Mouse (Mus musculus) megakaryocyte progenitor cell, adult 5-6 weeks (primary cell): ENCODE measurements around the gene Pigq. TPM values are rescaled to one million over a fixed set of nuclear protein-coding genes. Genes with fewer than 3 reads are reported as not detected.
A peak's percentile ranks its signal among the peaks of the same experiment; 100 is the strongest.

Source experiments
- ATAC-seq: replicated peaks from 2 replicates; pipeline ENCODE4 v1.8.0; 2016; ENCODE audit warnings: mild to moderate bottlenecking, moderate TSS enrichment, inconsistent platforms; ENCODE audit not compliant: poor library complexity
- total RNA-seq, 2 experiments: library from RNA; stranded (forward) in 1 of 2; stranded (reverse) in 1 of 2; fragments of 157-497, 149-512 nt in 1 of 2; fragments of 200-1000 nt in 1 of 2; gene quantifications; 2 replicates each; pipeline versions ENCODE4 v1.2.3 to v1.2.4; 2015 to 2017

Pigq gene
- total RNA-seq, 2 experiments from 2014 or later, result 41.6 to 56.3 TPM

- peak; percentile 76 for ATAC-seq
Observed at GRCm38 (mm10) chr17:25885636-25886035, 59.1 kb downstream of the Pigq start.

DNA sequence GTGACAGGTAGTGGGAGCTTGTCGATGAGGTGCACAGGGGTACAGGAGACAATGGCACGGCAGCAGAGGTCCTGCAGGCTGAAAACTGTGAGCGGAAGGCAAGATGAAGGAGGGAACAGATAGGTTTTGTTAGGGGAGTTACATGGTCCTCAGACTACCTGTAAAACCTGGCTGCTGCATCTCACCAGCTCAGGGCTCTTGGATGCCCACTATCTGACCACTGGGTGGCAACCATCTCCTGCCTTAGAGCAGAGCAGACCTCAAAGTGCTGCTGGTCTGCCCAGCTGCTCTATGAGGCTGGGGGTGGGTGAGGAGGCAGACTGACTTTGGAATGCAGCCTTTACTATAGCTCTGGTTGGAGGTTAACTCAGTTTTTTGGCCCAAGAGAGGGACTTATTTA lies 60.9 kb downstream of the Pigq start:
- no peak for ATAC-seq

DNA sequence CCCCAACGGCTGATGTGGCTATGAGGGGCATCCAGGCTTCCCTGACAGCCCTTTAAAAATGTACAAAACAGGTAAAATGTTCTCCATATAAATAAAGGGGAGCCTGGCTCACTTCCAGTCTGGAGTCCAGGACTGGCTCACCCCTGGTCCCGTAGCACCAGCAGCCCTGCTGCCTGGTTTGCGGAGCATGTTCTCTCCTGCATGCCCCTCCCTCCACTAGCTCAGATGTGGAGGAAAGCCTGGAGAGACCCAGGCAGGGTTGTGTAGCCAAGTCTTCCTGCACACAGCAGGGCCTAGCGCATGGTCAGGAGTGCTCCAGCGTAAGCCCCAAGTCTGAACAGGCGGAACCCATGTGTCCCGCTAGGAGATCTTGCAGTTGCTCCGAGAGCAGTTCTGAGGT lies 61.5 kb downstream of the Pigq start:
- no peak for ATAC-seq

- ATAC-seq, result peak; percentile 49
Observed at GRCm38 (mm10) chr17:25882306-25882705, 62.4 kb downstream of the Pigq start.

DNA sequence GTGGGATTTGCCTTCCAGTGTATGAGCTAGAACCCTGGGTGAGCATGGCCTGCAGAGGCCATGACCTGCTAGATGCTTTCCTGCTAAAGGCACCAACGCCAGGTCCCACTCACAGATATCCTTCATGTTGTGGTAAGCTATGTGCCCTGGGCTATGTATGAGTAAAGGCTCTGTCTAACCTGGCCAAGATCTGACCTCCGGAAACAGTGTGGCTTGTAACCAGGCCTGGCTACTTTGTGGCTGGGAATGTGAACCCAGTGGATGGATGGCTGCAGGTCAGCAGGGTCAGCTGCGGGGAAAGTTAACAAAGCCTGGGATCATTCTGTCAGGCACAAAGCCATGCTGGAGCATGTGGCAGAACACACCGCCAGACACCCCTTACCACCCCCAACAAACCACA lies 63.0 kb downstream of the Pigq start:
- ATAC-seq, result no peak

DNA sequence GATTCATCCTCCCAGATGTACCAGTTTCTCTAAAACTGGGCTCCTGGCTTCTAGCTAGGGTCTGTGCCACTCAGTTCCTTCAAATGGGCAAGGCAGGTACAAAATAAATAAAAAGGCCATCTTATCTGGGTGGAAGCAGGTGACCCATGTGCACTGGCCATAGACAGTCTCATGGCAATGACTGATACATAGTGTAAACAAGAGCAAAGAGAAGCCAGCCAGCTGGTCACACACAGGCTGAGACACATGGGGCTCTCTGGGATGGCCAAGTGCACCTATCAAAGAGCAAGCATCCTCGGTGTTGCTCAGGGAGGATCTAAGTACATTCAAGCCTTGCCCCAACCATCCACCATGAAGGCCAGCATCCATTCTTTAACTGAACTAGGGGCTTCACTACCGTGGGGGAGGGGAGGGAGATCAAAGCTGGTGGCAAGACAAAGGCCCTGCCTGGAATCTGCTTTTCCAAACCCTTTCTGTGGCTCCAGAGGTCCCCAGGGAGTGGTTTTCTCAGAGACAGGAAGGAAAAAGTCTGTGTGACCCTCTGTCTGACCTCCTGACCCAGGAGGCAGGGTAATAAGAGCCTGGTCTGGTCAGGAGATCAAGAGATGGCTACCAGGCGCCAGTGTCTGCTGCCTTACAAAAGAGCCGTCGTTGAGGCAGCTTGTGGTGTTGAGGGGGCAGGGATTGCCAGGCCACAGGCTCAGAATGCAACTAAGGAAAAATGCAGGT lies 63.7 kb downstream of the Pigq start:
- ATAC-seq, result no peak

DNA sequence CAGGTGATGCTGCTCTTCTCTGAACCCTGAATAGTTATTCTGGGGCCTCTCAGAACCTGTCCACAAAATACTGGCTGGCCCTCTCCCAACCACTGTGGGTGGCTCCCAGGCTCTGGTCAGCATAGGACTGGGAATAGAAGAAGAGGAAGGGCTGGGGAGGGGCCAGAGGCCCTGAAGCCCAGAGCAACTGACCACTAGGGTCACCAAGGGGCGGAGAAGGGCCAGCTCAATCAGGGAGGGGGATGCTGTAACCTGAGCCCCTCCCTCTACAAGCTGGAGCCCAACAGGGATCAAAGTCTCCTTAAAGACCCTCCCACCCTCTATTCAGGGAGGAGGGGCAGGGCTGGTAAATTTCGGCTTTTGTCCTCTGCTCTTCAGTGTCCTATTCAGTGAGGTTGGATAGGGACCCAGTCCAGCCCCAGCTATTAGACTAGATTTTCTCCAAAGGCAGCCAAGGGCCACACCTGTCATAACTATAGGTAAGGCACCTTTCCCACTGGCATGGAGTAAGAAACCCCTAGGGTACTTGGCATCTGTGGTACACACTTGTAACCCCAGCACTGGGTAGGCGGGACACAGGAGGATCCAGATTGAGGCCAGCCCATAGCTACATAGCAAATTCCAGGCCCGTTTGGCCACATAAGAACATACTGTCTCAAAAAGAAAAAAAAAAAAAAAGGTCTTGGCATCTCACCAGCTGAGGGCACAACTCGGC lies 64.4 kb downstream of the Pigq start, which contains the start of gene Wfikkn1:
Gene Wfikkn1, minus strand, starts transcription at position 663 of the 715 bp plus-strand sequence.
- no peak for ATAC-seq

DNA sequence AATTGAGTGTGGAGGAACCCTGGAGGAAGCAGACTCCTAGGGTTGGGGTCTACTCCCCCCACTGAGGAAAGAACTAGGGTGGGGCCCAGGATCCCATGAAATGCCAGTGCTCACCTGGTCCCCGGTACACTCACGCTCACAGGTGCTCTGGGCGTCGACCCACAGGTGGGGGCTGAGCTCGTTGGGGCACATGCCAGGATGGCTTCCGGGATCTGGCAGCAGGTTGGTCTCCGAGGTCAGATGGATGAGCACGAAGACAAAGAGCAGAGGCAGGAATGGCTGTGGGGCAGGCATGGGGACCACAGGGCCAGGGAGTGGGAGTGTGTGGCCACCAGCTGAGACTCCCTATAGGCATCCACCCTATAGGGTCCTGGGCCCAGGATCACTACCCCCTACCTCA lies 65.0 kb downstream of the Pigq start:
- ATAC-seq, result no peak

- ATAC-seq, result no peak
Observed at GRCm38 (mm10) chr17:25879261-25879660, 65.5 kb downstream of the Pigq start.

DNA sequence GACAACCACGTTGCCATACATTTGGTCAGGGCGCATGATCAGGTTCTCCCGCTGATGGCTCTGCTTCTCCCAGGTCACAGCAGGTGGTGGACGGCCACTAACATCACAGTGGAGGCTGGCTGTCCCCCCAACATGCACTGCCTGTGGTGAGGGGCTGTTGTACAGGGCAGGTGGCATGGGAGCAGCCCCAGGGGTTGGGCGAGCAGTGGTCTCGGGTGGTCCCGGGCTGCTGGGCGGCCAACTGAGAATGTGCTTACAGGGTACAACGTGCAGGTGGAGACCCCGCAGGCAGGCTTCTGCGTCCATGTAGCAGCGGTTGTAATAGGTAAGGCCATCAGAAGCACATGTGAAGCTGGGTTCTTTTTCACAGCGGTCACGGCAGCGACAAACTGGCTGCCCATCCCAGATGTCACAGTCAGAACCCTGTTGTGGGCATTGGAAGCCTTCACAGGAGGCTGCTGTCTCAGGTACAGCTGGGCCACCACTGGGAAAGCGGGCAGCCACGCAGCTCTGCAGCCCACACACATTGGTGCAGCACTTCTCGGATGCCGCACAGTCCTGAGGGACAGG lies 66.0 kb downstream of the Pigq start:
- ATAC-seq, result no peak

DNA sequence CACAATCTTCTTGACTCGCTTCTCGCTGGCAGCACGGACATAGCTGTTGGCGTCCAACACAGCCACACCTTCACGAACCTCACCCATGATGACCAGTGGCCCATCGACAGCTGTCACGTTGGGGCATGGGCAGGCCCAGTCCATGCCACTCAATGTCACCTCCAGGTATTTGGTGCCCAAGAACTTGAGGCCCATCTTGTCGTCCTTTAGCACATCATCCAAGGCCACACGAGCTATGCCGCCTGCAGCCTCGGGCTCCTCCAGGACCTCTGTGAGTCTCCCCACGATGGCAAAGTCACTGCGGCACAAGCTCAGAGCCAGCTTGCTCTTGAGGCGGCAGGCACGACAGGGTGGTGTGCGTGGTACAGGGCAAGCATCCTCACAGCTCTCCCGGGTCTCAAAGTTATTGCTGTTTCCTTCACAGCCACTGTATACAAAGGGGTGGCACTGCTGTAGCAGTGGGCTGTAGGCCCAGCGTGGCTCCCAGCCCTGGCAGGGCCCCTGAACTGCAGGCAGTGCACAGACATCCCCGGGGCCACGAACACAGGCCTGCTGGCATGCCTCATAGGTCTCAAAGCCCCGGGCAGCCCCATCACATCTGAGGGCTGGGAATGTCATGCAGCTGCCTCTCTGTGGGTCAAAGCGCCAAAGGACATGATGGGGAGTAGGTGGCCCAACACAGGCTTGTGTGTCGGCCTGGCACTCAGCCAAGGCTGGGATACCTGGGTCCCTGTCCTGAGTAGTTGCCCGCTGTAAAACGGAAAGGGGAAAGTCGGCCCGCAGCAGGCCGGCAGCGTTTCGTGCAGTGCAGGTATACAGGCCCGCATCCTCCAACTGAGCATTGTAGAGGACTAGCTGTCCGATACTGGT lies 66.8 kb downstream of the Pigq start:
- ATAC-seq, result no peak

GRCm38 (mm10) chr17:25877025-25877424 lies 67.7 kb downstream of the Pigq start:
- ATAC-seq, result no peak

Other genes with a start within 250 kb of the Pigq start
Only the 30 nearest of the 32 such genes appear.
- gene Rpusd1, start 217.3 kb downstream of the Pigq start, total RNA-seq (2015), result 5.5 and 5.7 TPM in 2 replicates
- gene Rpusd1, start 217.3 kb downstream of the Pigq start, total RNA-seq (2017), result 1.6 and 6.0 TPM in 2 replicates
- gene Mslnl, start 208.9 kb downstream of the Pigq start, total RNA-seq (2015), result not detected in 2 replicates
- gene Mslnl, start 208.9 kb downstream of the Pigq start, total RNA-seq (2017), result not detected in 2 replicates
- gene Msln, start 190.6 kb downstream of the Pigq start, total RNA-seq (2015), result 0.46 TPM in 1 of 2 replicates, not detected in the other
- gene Msln, start 190.6 kb downstream of the Pigq start, total RNA-seq (2017), result not detected in 2 replicates
- 12.3 and 16.2 TPM in 2 replicates for gene Narfl, start 171.2 kb downstream of the Pigq start, total RNA-seq (2015)
- gene Narfl, start 171.2 kb downstream of the Pigq start, total RNA-seq (2017), result 24.5 and 31.5 TPM in 2 replicates
- gene Haghl, start 159.3 kb downstream of the Pigq start, total RNA-seq (2015), result 10.9 and 13.4 TPM in 2 replicates
- gene Haghl, start 159.3 kb downstream of the Pigq start, total RNA-seq (2017), result 15.2 and 18.8 TPM in 2 replicates
- 0.05 TPM in 1 of 2 replicates, not detected in the other for gene Ccdc78, start 158.4 kb downstream of the Pigq start, total RNA-seq (2015)
- 0.20 and 0.21 TPM in 2 replicates for gene Ccdc78, start 158.4 kb downstream of the Pigq start, total RNA-seq (2017)
- 113 and 126 TPM in 2 replicates for gene Fam173a, start 152.0 kb downstream of the Pigq start, total RNA-seq (2015)
- 29.3 and 38.2 TPM in 2 replicates for gene Fam173a, start 152.0 kb downstream of the Pigq start, total RNA-seq (2017)
- gene AC134908.4, start 149.3 kb downstream of the Pigq start, total RNA-seq (2015), result 1.8 TPM in 1 of 2 replicates, not detected in the other
- gene AC134908.4, start 149.3 kb downstream of the Pigq start, total RNA-seq (2017), result not detected in 2 replicates
- 4.5 and 9.7 TPM in 2 replicates for gene Metrn, start 147.8 kb downstream of the Pigq start, total RNA-seq (2015)
- gene Metrn, start 147.8 kb downstream of the Pigq start, total RNA-seq (2017), result 26.8 and 29.5 TPM in 2 replicates
- gene Fbxl16, start 135.9 kb downstream of the Pigq start, total RNA-seq (2015), result not detected in 2 replicates
- not detected in 2 replicates for gene Fbxl16, start 135.9 kb downstream of the Pigq start, total RNA-seq (2017)
- 10.0 and 10.1 TPM in 2 replicates for gene Wdr24, start 121.3 kb downstream of the Pigq start, total RNA-seq (2015)
- 16.1 and 18.0 TPM in 2 replicates for gene Wdr24, start 121.3 kb downstream of the Pigq start, total RNA-seq (2017)
- gene Jmjd8, start 116.1 kb downstream of the Pigq start, total RNA-seq (2015), result 12.0 and 15.6 TPM in 2 replicates
- gene Jmjd8, start 116.1 kb downstream of the Pigq start, total RNA-seq (2017), result 19.5 and 22.8 TPM in 2 replicates
- 66.5 and 73.4 TPM in 2 replicates for gene Stub1, start 111.5 kb downstream of the Pigq start, total RNA-seq (2015)
- 99.5 and 106 TPM in 2 replicates for gene Stub1, start 111.5 kb downstream of the Pigq start, total RNA-seq (2017)
- 1.0 and 1.1 TPM in 2 replicates for gene Rhbdl1, start 107.6 kb downstream of the Pigq start, total RNA-seq (2015)
- gene Rhbdl1, start 107.6 kb downstream of the Pigq start, total RNA-seq (2017), result 2.5 TPM in 1 of 2 replicates, not detected in the other
- 0.17 and 0.32 TPM in 2 replicates for gene Gm20683, start 103.2 kb downstream of the Pigq start, total RNA-seq (2015)
- gene Gm20683, start 103.2 kb downstream of the Pigq start, total RNA-seq (2017), result 0.54 and 0.78 TPM in 2 replicates
- 15.1 and 17.0 TPM in 2 replicates for gene Rhot2, start 100.1 kb downstream of the Pigq start, total RNA-seq (2015)
- gene Rhot2, start 100.1 kb downstream of the Pigq start, total RNA-seq (2017), result 18.0 and 19.7 TPM in 2 replicates
- 29.5 and 37.9 TPM in 2 replicates for gene Wdr90, start 83.4 kb downstream of the Pigq start, total RNA-seq (2015)
- 17.4 and 17.6 TPM in 2 replicates for gene Wdr90, start 83.4 kb downstream of the Pigq start, total RNA-seq (2017)
- gene Mcrip2, start 76.2 kb downstream of the Pigq start, total RNA-seq (2015), result 41.0 and 42.2 TPM in 2 replicates
- 8.6 and 19.7 TPM in 2 replicates for gene Mcrip2, start 76.2 kb downstream of the Pigq start, total RNA-seq (2017)
- 34.3 and 39.1 TPM in 2 replicates for gene Mettl26, start 69.9 kb downstream of the Pigq start, total RNA-seq (2015)
- gene Mettl26, start 69.9 kb downstream of the Pigq start, total RNA-seq (2017), result 15.4 and 22.3 TPM in 2 replicates
- gene Wfikkn1, start 64.1 kb downstream of the Pigq start, total RNA-seq (2015), result 0.37 and 1.1 TPM in 2 replicates
- 0.12 and 0.54 TPM in 2 replicates for gene Wfikkn1, start 64.1 kb downstream of the Pigq start, total RNA-seq (2017)
- gene Rab40c, start 25.2 kb downstream of the Pigq start, total RNA-seq (2015), result 7.9 and 8.5 TPM in 2 replicates
- gene Rab40c, start 25.2 kb downstream of the Pigq start, total RNA-seq (2017), result 10.4 and 12.0 TPM in 2 replicates
- gene Nhlrc4, start within 50 bp of the Pigq start, total RNA-seq (2015), result not detected in 2 replicates
- gene Nhlrc4, start within 50 bp of the Pigq start, total RNA-seq (2017), result not detected in 2 replicates
- not detected in 2 replicates for gene A930017K11Rik, start 7.6 kb upstream of the Pigq start, total RNA-seq (2015)
- not detected in 2 replicates for gene A930017K11Rik, start 7.6 kb upstream of the Pigq start, total RNA-seq (2017)
- 8.6 and 11.2 TPM in 2 replicates for gene Capn15, start 40.9 kb upstream of the Pigq start, total RNA-seq (2015)
- gene Capn15, start 40.9 kb upstream of the Pigq start, total RNA-seq (2017), result 2.4 and 3.3 TPM in 2 replicates
- gene Rab11fip3, start 124.6 kb upstream of the Pigq start, total RNA-seq (2015), result 0.69 and 1.6 TPM in 2 replicates
- gene Rab11fip3, start 124.6 kb upstream of the Pigq start, total RNA-seq (2017), result 0.83 and 1.9 TPM in 2 replicates
- 2.9 and 5.3 TPM in 2 replicates for gene Decr2, start 145.4 kb upstream of the Pigq start, total RNA-seq (2015)
- gene Decr2, start 145.4 kb upstream of the Pigq start, total RNA-seq (2017), result 10.1 and 11.7 TPM in 2 replicates
- gene Nme4, start 150.7 kb upstream of the Pigq start, total RNA-seq (2015), result 46.5 and 47.1 TPM in 2 replicates
- gene Nme4, start 150.7 kb upstream of the Pigq start, total RNA-seq (2017), result 42.7 and 45.4 TPM in 2 replicates
- 7.2 and 7.4 TPM in 2 replicates for gene Tmem8, start 168.4 kb upstream of the Pigq start, total RNA-seq (2015)
- 4.9 and 8.6 TPM in 2 replicates for gene Tmem8, start 168.4 kb upstream of the Pigq start, total RNA-seq (2017)
- gene Mrpl28, start 178.6 kb upstream of the Pigq start, total RNA-seq (2015), result 73.3 and 84.4 TPM in 2 replicates
- gene Mrpl28, start 178.6 kb upstream of the Pigq start, total RNA-seq (2017), result 40.7 and 46.4 TPM in 2 replicates
- 26.2 and 34.6 TPM in 2 replicates for gene Axin1, start 193.8 kb upstream of the Pigq start, total RNA-seq (2015)
- gene Axin1, start 193.8 kb upstream of the Pigq start, total RNA-seq (2017), result 160 and 191 TPM in 2 replicates